Mouse (Mus musculus) brown adipose tissue, adult 24 weeks (tissue): ENCODE data around the gene St14. TPM values are rescaled to one million over a fixed set of nuclear protein-coding genes. Genes with fewer than 3 reads are reported as not detected.
"Not testable (repeated sequence)": the region's sequence is repeated elsewhere in the genome, so short reads cannot be mapped to it uniquely, and the experiment has no call there.

Source experiments
- H3K27ac ChIP-seq: fragments of 200-500 bp; replicated peaks from 2 replicates; pipeline ENCODE4 v1.5.1; 2012; ENCODE audit warnings: low read depth, mild to moderate bottlenecking, low read length
- H3K4me1 ChIP-seq: fragments of 200-500 bp; 2 replicates; pipeline ENCODE4 v1.6.1; 2012; ENCODE audit warnings: low read length, mixed read lengths; ENCODE audit not compliant: control insufficient read depth, insufficient read depth, insufficient read length
- H3K4me3 ChIP-seq: fragments of 200-500 bp; 2 replicates; pipeline ENCODE4 v1.5.1; 2012; ENCODE audit warnings: low read depth, mild to moderate bottlenecking, low read length, moderate library complexity; ENCODE audit not compliant: insufficient read depth
- polyA plus RNA-seq: library from polyadenylated mRNA; stranded (reverse); fragments of >200 nt; gene quantifications from 2 replicates; pipeline ENCODE4 v1.2.4, GENCODE M21; 2012; ENCODE audit not compliant: missing spikeins, insufficient read depth, insufficient read length

The St14 gene
- polyA plus RNA-seq, 1 experiment: not detected

DNA sequence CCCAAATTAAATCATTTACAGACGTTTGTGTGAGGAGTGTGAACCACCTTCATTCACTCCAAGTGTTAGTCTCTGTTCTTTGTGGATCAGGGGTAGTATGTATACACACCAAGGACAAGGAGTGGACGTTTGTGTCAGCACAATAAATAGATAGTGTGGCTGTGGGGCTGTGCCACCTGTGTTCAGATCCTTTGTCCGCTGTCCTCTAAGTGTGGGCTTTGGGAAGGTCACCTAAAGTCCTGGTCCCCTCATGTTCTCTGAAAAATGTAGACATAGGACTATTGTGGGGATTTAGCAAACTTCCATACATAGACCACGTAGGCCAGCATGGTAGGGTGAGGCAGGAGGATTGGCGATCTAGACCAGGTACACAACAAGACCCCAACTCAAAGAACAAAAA lies 46.1 kb downstream of the St14 start:
- no peak overlapping the region for H3K27ac ChIP-seq
- no peaks in the 10 kb centered on the region for H3K4me1 ChIP-seq
- H3K4me3 ChIP-seq: no peak overlapping the region

DNA sequence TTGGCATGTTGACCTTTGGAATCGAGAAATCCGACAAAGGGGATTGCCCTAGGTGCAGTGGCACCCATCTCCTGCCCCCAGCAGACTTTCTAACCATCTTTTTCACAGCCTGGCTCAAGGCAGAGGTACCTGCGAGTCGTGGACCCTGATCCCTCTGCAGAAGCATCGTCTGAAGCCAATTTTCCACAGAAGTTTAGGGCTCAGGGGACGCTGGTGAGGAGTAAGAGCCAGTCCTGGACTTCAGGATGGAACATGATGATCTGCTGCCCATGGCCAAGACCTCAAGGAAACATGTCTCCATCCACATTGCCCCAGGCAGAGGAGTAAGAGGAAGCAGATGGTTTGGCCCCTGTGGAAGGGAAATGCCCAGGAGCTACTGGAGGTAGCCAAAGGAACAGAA lies 48.9 kb downstream of the St14 start:
- Histone ChIP-seq H3K4me1 (no peaks in the 10 kb centered on the region), H3K27ac (no peak overlapping the region), H3K4me3 (no peak overlapping the region)

DNA sequence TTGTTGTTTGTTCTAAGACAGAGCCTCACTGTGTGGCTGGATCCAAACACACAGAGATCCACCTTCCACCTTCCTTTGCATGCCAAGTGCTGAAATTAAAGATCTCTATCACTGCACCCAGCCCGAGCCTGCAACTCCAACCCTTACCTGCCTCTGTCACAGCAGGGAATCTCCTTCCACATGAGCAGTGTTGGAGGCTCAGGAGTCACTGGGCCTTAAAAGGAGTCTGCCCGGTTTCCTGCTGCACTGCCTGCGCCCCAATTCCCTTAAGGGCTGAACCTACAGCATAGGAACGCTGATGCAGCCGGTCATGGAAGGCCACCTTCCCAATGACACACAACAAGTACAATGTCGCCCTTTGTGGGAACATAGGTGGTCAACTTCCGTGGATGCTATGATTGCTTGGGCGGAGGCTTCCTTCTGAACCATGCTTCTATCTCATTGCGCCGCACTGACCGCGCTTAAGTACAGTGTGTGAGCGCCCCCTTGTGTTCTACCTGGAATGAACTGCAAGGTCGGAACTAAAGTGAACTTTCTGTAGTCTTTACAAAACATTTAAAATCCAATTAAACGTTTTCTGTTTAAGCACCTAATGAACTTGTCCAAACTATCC lies 49.5 kb downstream of the St14 start:
- no peak overlapping the region for H3K27ac ChIP-seq
- H3K4me3 ChIP-seq: no peak overlapping the region

DNA sequence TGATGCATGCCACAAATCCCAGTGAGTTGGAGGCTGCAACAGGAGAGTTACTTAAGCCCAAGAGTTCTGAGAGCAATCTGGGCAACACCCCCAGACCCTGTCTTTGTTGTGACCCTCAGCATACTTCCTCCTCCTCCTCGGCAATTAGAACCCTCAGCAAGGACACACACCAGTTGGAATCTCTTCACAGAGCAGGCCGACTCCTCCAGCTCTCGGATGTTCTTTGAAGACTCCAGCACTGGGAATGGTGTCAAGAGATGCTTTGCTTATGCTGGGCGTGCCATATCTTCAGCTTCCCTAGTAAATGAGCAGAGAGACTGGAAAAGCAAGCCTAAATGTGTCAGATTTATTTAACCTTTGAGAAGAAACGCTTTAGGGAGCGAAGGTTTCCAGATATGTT lies 50.9 kb downstream of the St14 start:
- no peaks in the 10 kb centered on the region for H3K4me1 ChIP-seq
- no peak overlapping the region for H3K27ac ChIP-seq
- no peak overlapping the region for H3K4me3 ChIP-seq

More for the DNA sequence above, 49.5 kb downstream of the St14 start:
- no peaks in the 10 kb centered on the region for H3K4me1 ChIP-seq

DNA sequence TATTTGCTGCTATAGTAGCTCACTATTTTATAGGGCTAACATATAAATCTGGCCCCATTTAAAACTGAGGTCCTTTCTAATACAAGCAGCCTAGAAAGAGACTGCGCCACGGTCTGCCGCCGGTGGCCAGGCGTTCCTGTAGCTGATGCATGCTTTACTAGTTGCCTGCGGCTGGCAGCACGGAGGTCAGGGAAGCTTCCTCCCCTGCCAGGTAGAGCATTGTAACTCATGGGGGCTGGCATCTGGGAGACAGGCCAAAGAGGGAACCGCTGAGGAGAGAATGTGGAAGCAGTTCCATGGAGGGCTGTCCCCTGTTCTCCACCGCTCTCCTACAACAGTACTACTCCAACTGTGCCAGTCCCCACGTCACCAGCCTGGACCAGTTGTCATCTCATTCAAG lies 56.8 kb downstream of the St14 start:
- H3K27ac ChIP-seq: no peak overlapping the region
- no peaks in the 10 kb centered on the region for H3K4me1 ChIP-seq
- H3K4me3 ChIP-seq: no peak overlapping the region

DNA sequence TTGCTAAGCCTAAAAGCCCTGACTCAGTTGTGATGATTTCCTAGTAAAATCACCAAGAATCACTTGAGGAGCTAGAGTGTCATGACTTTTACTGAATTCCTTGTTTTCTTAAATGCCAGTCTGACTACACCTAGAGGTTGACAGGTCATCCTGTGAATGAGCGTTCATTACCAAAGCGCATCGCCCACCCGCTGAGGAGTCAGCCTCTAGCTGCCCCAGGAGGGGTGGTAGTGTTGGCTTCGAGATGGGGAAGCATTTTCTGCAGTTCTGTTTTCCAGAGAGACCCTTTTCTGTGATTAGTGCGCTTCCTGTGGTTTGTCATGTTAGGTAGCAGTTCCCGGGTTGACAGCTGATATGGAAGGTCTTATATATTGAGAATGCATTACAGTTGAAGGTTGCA lies 57.9 kb downstream of the St14 start:
- no peak overlapping the region for H3K4me3 ChIP-seq
- H3K27ac ChIP-seq: no peak overlapping the region
- no peaks in the 10 kb centered on the region for H3K4me1 ChIP-seq

DNA sequence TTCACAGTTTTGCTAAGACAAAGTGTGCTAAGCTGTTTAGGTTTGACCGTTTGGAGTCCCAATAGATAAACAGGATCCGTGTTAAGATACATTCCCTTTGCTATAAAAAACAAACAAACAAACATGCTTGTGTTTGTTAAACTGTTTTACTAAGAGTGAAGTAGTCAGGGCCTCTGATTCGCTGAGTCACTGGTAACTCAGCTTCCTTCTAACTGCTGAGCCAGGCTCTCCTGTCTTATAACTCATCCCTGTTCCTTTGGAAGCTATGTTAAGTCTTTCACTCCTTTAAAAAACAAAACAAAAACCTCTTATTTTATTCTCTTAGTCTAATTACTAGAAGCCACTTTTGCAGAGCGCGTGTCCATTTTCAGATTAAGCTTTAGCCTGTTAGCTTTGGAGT lies 59.4 kb downstream of the St14 start:
- Histone ChIP-seq H3K4me3 (no peak overlapping the region), H3K4me1 (no peaks in the 10 kb centered on the region), H3K27ac (no peak overlapping the region)

DNA sequence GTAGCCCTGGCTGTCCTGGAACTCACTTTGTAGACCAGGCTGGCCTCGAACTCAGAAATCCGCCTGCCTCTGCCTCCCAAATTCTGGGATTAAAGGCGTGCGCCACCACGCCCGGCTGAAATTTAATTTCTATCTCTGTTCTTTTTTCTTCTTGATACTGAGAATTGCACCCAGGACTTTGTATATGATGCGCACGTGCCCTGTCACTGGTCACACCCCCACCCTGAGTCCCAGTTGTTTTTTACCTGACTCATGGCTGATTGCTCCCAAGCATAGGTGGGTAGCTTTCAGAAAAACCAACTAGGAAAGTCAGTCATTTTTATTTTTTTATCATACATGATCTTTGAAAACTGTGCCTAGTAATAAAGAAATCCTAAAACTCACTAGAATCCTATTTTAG lies 60.9 kb downstream of the St14 start:
- Histone ChIP-seq H3K4me1 (no peaks in the 10 kb centered on the region), H3K27ac (no peak overlapping the region), H3K4me3 (no peak overlapping the region)

DNA sequence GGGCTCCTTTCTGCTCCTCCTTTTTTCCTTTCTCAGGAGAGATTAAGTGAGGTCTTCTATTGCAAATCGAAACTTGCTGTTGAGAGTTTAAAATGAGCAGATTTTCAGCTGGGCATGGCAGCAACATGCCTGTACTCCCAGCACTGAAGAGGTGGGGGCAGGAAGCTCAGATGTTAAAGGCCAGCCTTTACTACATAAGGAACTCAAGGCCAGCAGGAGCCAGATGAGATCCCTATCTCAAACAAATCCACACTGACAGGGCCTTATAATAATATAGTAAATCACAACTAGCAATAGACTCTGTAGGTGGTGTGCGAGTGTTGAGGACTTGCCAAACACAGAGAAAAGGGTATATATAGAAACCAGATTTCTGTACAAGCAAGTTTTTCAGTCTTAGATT lies 72.9 kb downstream of the St14 start:
- no peaks in the 10 kb centered on the region for H3K4me1 ChIP-seq
- H3K27ac ChIP-seq: no peak overlapping the region
- H3K4me3 ChIP-seq: no peak overlapping the region

DNA sequence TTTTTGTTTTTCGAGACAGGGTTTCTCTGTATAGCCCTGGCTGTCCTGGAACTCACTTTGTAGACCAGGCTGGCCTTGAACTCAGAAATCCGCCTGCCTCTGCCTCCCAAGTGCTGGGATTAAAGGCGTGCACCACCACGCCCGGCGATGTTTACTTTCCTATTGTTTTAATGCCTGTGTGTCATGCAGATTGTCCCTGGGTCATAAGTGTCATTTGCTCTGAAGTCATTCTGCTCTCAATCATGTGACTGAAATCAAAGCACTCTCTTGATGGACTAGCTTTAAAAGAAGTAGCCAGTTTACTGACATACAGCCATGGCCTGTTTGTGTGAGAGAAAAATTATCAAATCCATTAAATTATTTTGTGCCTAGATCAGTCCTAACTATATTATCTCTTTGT lies 80.1 kb downstream of the St14 start:
- not testable (repeated sequence) for H3K4me1 ChIP-seq, H3K4me3 ChIP-seq, H3K27ac ChIP-seq

DNA sequence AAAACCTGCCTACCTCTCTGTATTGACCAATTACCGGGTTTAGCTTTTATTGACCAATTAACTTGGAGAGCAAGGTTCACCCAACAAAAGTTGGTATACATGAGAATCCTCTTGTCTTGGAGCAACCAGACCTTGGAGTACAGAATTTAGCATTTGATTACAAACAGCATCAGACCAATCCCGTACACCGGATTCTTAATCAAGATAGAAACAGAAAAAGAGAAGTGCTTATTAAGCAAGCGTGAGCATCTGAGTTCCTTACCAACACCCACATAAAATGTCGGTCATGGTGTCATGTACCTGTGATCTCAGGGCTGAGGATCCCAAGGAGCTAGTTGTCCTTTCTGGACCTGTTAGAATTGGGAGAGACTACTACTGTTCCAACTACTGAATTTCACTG lies 81.4 kb downstream of the St14 start:
- no peaks in the 10 kb centered on the region for H3K4me1 ChIP-seq
- no peak overlapping the region for H3K27ac ChIP-seq
- no peak overlapping the region for H3K4me3 ChIP-seq

Other genes starting within 250 kb of the St14 start
- 0.50 and 0.63 TPM in 2 replicates for gene Adamts15, start 209.4 kb downstream of the St14 start, polyA plus RNA-seq
- not detected in 2 replicates for gene Adamts8, start 189.3 kb downstream of the St14 start, polyA plus RNA-seq
- 11.5 and 12.3 TPM in 2 replicates for gene Zbtb44, start 101.2 kb downstream of the St14 start, polyA plus RNA-seq
- gene Aplp2, start 80.0 kb upstream of the St14 start, polyA plus RNA-seq: 657 and 1,031 TPM in 2 replicates
- 1.7 and 2.3 TPM in 2 replicates for gene Prdm10, start 148.7 kb upstream of the St14 start, polyA plus RNA-seq